Mouse (Mus musculus): ENCODE measurements around the gene Nsmce1.

Nsmce1 gene

DNA sequence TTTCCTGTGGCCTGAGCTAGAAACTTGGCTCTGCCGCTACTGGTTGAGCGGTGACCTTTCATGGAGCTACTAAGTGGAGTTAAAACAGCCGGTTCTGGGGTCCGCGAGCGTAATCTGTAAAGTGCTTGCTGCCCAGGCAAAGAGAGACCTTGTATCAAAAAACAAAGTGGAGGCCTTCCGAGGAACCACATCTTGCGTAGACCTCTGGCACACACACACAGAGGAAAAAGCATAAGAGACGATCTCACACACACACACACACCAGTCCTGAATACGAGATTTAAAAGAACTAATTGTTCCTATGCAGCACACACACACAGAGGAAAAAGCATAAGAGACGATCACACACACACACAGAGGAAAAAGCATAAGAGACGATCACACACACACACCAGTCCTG, 364 bp upstream of the Nsmce1 start:
- DNase-seq (ENCODE audit: low read depth, low spot score) = no peak

DNA sequence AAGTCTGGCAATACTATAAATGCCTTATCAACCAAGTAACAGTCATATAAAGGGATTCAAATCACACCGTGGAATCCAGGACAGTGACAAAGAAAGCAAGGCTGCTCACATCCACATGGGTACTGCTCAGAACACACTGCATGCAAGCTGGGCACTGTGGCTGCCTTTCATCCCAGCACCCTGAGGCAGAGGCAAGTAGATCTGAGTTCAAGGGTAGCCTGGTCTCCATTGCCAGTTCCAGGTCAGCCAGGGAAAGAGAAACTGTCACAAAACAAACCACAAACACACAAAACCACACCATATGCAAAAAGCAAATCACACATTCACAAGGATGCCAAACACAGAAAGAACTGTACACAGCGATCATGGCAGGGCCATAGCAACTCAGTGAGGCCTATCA, 1.8 kb downstream of the Nsmce1 start:
- no peak for DNase-seq (ENCODE audit: low read depth, low spot score)

DNA sequence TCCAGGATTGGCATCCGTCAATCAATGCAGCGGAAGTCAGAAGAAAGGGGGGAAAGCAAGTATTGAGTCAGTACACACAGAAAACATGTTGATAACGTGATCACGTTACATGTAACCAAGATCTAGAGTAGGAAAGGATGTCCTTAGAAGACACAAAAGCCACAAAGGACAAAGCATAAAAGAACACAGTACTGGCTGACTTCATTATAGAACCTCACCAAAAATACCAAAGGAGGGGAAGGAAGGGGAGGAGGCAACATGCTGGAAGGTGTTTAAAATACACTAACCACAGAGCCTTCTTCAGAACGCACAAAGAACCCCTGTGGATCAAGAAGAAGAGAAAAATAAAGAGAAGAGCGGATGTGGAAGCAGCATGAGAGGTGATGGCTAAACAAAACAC, 2.7 kb downstream of the Nsmce1 start:
- DNase-seq (ENCODE audit: low read depth, low spot score) = no peak

DNA sequence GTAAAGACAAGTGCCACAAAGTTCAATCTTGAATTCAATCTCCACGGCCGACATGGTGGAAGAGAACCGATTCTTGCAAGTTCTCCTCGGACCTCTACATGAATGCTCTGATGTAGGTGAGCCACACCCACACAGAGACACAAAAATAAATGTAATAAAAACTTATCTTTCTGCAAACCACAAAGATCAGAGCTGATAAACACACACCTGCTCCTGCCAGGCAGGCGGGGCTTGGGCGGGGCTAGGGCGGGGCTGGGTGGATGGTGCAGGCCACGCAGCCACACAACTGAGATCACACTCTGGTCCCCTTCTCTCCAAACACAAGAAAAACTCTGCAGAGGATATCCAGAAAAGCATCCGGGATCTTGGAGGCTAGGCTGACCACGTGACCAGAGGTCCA, 4.3 kb downstream of the Nsmce1 start:
- no peak for DNase-seq (ENCODE audit: low read depth, low spot score)

DNA sequence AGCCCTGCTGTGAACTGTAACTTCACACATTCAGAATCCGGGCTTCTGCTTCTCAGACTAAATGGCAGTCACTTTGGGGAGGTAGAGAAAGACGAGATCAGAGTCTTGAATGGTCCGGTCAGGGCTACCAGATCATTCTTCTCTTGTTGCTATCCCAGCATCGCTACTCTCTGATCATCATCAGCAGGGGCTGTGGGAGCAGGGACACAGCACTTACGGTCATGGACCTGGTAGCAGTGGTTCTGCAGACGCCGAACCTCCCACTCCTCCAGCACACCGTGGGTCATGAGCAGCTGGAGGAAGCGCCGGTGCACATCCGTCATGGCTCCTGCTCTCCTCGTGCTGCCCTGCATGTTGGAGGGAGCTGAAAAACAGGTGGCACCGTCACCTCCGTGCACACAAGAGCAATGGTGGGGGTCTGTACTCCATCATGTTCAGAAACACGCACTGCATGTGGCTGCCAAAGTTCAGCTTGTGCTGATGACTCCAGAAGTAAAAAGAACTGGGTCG, 5.2 kb downstream of the Nsmce1 start:
- no peak for DNase-seq (ENCODE audit: low read depth, low spot score)

DNA sequence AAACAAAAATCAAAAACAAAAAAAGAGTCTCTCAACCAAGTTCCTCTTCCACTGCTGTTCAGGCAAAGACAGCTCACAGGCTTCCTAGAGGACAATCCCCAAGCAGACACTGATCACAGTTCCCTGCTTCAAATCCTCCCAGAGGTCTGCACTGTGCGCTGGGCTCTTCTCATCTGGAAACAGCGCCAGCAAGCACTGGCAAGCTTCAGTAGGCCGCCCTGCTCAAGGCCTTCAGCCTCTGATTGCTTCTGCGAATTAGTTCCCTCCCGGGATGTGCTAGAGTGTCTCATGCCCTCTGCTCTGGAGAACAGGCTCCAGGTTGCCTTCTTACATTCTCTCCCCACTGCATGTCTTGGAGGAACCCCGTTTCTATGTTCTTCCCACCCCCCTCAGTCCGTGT, 6.6 kb downstream of the Nsmce1 start:
- DNase-seq (ENCODE audit: low read depth, low spot score) = no peak

DNA sequence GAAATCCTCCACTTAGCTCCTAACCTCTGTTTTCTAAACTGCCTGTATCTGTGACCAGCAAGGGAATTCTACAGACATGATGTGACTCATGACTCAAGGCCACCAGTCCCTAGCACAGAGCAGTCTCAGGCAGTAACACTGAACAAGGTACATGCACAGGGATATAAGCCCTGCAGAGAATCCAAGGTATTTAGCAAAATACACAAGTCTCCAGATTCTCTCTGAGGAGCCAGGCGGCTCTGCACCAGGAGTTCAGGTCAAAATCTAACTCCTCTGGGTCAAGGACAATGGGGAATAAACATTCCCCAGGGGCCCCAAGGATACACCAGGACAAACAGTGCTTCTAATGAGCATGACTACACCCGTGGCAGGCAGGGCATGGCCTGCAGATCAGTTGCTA, 8.5 kb downstream of the Nsmce1 start:
- DNase-seq (ENCODE audit: low read depth, low spot score) = no peak

DNA sequence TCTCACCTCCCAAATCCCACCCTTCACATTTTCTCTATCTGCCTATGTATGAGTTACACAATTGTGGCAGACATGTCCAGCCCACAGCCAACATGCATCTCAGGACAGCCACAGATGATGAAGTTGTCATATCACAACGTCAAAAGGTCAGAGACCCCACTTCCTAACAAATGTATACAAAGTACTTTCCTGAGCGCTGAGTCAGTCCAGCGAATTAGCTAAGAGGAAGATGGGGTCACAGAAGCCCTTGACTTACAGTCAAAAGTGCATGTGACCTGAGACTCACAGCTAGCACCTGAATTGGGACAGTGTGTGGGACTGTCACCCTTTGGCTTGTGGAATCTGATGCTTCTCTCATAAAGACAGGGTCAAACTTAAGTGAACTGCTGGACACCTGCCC, 9.1 kb downstream of the Nsmce1 start:
- DNase-seq (ENCODE audit: low read depth, low spot score) = no peak

DNA sequence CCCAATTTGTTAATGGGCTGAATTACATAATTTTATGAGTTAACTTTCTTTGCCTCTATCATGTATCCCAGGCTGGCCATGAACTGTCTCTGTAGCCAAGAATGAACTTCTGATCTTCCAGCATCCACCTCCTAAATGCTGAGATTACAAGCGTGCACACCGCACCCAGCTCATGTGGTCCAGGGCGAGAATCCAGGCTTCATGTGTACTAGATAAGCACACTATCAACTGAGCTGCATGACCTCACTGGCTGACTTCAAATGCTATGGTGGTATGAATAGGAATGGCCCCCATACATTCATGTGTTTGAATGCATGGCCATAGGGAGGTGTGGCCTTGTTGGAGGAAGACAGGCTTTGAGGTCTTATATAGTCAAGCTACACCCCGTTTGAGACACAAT, 10.9 kb downstream of the Nsmce1 start:
- DNase-seq (ENCODE audit: low read depth, low spot score) = no peak

DNA sequence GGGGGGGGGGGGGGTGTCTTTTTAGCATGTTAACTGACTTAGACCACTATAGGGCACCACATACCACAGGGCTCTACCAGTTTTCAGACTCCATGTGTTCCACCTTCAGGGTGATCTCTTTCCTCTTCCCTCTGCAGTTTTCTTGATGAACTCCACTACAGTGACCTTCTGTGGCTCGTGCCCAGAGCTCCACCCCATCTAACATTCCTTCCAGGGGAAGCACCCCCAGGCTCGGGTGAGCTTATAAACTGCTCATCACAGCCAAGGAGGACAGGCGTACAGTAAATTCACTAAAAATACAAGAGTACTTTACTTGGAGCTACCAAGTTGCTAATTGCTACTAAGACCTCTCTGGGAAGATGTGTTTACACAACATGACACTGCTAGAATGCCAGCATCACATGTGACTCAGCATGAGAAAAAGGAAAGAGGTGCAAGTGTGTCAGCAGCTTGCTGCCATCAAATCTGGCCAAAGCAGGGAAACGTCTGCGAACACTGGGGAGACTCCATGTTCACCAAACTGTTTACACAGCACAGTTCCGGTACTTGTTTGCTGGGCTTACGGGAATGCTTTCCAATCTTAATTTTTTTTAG, 12.9 kb downstream of the Nsmce1 start:
- no peak for DNase-seq (ENCODE audit: low read depth, low spot score)

DNA sequence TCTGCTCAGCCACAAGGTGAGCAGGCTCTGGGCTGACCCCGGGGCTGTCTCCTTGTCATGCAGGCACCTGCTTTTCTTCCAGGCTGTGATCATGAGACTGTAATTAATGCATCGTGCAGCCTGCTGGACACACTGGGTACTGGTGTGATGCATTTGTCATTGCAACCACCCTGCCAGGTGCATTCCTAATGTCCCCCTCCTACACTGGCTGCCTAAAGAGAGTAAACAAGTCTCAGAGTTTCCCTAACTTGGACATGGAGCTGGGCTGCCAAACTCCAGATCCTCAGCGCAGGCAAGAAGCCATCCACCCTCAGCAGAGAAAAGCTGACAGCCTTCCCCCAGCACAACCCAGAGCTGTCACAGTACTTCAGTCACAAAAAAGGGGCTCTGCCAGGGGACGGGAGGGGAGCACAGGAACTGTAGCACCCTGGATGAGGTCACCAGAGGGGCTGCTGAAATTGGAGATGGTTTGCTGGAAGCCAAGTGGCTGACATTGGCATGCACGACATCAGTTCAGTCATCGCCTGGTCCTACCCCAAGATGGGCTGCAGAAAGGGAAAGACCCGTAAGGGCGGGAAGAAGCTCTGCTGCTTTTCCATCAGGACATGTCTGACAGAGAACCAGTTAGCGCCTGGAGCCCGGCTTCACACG, 15.7 kb downstream of the Nsmce1 start:
- DNase-seq (ENCODE audit: low read depth, low spot score) = no peak

DNA sequence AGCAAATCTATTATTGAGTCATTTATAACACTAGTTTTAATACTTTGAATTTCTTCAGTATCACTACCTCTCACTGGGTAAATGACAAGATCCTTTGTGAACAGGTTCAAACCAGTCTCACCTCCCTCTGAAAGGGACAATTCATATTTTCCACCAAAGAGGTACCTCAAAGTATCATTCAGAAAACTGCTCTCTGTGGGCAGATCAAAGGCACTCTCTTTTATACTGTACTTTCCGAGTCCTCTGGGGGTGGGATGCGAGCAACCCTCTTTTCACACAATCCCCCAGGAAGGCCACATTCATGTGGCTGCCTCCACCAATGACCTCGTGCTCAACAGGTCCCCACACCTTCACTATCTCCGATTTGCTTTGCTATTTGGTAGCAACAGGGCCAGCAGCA, 16.9 kb downstream of the Nsmce1 start:
- no peak for DNase-seq (ENCODE audit: low read depth, low spot score)

DNA sequence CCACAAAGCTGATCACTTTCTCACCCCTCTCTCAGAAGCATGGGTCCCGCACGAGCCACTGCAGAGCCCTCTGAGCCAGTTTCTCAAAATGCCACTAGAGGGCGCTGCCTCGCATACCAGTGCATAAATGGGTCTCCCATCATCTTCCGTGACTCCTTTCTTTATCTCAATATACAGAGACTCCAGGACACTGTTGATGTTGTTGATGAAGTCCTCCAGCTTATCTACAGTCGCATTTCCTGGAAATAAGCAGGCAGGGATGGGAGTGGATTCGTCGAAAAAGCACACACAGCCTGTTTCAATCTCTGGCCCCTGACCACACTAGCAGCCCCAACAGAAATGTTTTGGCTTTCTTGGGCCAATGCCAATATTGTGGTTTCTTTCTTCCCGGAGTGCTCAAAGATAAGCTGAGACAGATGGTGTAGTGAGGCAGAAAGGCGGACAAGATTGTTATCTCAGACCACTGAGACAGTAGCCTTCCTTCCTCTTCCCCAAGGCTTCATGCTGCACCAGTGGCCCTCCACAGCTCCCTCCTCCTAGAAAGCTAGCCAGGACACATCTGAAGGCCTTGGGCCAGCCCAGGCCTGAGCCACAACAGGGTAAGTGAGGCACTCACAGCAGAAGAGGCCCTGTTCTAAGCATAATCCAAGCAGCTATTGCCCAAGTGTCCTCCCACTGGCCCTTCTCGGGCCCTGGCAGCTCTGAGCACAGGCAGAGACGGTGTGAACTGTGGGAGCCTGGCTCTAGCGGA, 19.2 kb downstream of the Nsmce1 start:
- DNase-seq (ENCODE audit: low read depth, low spot score) = peak; percentile 83

DNA sequence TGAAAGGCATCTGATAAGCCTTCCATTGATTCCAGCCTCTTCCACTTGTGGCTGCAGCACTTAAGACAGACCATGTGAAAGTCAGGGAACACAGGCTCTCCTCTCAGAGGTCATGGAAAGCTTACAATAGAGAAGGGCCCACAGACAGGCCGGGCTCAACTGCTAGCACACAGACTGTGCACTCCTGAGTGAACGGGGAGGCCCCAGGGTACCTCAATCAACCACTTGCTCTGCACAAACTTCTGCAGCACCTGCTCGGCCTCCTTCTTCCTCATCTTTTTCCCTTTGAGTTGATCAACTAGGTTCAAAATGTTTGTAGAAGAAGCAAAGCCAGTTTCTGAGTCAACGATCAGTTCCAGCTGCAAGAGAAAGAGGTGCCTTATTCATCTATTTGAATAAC, 20.5 kb downstream of the Nsmce1 start:
- no peak for DNase-seq (ENCODE audit: low read depth, low spot score)

DNA sequence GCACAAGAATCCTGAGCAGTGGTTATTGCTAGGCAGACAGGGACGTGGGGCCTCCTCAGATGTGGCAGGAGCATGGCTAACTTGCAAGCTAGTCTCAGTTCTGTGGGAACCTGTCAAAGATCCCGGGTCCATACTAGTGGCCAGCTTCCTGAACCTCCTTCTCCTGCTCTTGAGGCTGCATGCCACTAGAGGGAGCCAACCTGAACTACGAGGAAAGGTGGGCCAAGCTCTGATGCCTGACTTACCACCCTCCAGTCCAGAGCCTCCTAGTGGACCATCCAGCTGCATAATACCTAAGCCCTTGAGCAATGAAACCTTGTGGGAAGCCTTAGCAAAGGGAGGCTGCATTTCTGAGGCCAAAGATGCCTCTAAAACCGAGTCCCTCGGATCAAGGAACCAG, 21.5 kb downstream of the Nsmce1 start:
- peak; percentile 79 for DNase-seq (ENCODE audit: low read depth, low spot score)

DNA sequence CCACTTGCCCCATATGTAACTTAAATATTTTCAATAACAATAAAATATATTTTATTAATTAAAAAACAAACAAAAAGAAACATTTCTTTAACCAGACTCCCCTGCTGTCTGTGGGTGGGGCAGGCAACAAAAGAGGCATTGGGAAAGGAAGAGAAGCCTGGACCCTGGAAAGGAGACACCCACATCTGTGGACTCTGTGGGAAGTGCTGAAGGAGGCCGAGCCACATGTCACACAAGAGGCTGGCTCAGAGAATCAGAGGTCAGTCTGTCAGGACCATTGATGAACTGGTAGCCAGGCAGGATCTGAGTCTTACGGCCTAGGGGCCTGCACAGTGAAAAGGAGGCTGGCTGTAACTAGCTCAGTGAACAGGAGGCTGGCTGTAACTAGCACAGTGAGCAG, 29.2 kb downstream of the Nsmce1 start:
- DNase-seq (ENCODE audit: low read depth, low spot score) = no peak

DNA sequence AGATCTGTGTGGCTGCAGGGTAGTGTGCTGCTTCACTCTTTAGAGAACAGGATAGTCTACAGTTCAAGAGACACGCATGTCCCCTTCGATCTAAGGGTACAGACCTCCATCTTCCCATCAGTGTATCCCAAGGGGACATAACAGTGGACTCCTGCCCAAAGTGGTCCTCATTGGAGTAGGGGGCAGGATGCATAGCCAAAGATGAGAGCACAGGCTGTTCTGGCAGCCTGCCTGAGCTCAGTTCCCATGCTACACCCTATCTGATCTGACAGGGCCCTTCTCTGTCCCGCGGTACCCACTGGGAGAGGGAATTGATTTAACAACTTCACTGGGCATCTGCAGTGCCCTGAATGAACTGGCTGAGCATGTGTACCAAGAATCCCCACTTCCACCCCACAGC, 37.7 kb downstream of the Nsmce1 start:
- no peak for DNase-seq (ENCODE audit: low read depth, low spot score)

DNA sequence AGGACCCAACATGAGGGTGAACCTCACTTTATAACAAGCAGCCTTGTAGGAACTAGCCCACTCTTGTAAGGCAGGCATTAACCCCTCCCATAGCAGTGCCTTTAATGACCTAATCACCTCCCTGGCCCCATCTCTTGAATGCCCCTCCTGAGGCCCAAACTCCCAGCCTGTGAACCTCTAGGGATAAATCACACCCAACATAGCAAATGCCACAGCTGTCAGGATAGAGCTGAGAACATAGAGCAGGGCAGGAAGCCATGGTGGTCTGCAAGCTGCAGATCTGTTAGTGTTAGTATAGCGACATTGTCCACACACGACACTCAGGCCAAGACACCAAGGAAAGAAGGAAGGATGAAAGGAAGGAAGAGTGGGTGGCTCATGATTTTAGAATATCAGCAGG, 40.3 kb downstream of the Nsmce1 start:
- no peak for DNase-seq (ENCODE audit: low read depth, low spot score)

DNA sequence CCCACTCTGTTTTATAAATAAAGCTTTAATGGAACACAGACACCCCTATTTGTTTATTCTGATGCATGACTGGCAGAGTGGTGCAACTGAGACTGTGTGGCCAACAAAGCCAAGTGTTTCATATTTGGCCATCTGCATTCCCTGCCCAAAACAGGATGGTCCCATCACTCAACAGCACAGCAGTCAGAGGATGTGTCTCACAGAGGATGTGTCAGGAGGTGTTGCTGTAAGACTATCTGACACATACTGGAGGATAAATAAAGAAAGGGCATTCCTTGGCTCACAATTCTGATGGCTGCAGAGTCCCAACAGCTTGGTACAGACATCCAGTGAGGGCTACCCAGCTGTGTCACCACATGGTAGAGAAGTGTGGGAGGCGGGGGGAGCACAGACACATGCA, 40.7 kb downstream of the Nsmce1 start:
- DNase-seq (ENCODE audit: low read depth, low spot score) = no peak

DNA sequence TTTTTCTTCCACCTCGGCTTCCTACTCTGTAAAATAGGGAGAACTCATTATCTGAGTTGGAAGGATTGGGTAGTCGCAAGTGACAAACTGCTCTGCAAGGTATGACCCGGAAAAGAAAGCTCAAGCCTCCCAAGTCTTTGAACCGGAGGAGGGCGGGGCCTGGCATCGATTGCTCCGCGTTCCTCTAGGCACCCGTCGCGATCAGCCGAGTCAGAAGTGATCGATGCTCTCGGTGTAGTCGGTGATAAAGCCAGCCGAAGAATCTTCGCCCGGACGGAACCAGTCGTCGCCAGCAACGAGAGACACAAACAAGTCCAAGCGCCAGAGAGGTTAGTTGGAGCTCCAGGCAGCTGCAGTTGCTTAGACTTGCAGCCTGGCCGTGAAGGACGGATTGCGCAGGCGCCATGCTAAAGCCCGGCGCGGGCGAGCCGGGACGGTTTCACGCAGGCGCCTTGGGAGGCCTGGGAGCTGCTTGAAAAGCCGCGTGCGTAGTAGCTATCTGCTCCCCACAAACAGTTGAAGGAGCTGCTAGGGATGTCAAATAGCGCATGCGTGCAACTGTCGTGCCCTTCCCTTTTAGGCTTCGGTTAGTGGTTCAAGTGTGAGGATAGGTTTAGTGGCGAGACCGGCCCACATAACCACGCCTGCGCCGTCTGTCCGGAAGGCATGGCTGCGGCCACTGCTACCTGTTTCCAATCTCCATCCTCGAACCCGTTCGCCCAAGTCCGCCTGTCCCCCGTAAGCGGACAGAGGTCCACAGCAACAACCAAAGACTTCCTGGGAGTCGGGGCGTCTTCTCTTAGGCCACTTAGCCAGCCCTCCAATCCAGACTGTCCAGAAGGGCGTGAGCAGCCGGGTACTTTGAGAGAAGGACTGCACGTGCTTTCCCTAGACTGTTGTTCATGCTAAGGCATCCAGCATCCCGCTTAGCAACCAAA, 46.7 kb downstream of the Nsmce1 start, which contains the start of gene Kdm8:
Gene Kdm8, plus strand, starts transcription at position 213 of the 938 bp plus-strand sequence.
- peak; percentile 97 for DNase-seq (ENCODE audit: low read depth, low spot score)

DNA sequence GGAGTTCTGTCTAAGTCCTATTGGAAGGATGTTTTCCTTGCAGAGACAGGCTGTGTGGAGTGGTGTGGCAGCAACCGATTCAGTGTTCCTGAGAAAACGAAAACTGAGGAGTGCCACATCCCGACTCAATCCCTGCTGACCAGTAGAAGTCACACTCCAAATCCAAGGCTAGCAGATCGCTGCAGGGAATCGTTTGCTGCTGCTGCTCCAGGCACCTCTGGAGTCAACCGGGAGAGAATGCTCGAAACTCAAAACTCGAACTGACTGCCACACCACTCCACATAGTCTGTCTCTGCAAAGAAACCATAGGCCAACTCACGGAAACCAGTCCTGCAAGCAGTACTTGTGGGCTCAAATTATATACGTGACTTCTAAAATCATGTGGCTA, 47.3 kb downstream of the Nsmce1 start:
- DNase-seq (ENCODE audit: low read depth, low spot score) = no peak

DNA sequence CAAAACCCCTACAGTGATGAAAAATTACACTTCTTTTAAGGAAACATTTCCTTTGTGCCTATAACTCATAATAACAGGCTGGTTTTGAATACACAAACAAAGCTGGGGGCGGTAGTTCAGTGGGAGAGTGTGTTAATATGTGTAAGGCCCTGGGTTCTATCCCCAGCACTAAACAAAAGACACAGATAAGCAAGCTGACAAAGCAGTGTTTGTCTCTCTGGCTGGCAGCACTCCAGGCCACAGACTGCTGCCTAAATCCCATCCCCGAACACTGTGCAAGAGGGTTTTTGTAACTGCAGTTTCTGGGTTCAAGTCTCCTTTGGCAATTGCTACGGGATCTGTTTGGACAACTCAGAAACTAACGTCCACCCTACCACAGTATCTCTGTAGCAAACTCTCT, 49.1 kb downstream of the Nsmce1 start:
- DNase-seq (ENCODE audit: low read depth, low spot score) = no peak

Data from mesoderm, embryonic 11.5 days (tissue).